Mouse (Mus musculus) ovary, postnatal 10 days (tissue): ENCODE data around the gene Soga1.

ENCODE experiments used
- DNase-seq: peaks from one replicate; pipeline ENCODE4 v3.0.0; 2022; ENCODE audit warnings: low spot score

Soga1 gene

GRCm38 (mm10) chr2:157036400-157036799 is 42.7 kb downstream of the Soga1 start:
- DNase-seq: no peak

GRCm38 (mm10) chr2:157035371-157035770 is 43.7 kb downstream of the Soga1 start:
- no peak for DNase-seq

- peak; percentile 63 for DNase-seq
These were observed 48.2 kb downstream of the Soga1 start for GRCm38 (mm10) chr2:157030804-157031203.

GRCm38 (mm10) chr2:157028261-157028660 is 50.8 kb downstream of the Soga1 start:
- no peak for DNase-seq

GRCm38 (mm10) chr2:157027106-157028008 is 51.7 kb downstream of the Soga1 start:
- DNase-seq: no peak

DNA sequence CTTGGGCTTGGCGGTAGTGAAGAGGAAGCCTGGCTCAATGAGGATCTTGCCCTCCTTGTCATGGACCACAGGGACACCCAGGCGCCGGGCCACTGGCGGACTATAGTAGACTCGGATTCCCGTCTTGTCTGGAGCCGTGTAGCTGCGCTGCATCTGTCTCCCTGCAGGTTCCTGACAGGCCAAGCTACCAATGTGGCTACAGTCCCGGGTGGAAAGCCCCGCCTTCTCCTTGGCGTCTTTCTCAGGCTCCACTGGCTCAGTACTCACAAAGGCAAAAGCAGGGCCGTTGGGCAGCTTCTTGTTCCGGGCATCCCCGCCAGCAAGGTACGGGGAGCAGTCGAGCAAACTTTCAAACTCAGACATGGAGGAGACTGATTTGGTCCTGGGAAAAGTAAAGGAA is 57.9 kb downstream of the Soga1 start:
- DNase-seq: no peak

DNA sequence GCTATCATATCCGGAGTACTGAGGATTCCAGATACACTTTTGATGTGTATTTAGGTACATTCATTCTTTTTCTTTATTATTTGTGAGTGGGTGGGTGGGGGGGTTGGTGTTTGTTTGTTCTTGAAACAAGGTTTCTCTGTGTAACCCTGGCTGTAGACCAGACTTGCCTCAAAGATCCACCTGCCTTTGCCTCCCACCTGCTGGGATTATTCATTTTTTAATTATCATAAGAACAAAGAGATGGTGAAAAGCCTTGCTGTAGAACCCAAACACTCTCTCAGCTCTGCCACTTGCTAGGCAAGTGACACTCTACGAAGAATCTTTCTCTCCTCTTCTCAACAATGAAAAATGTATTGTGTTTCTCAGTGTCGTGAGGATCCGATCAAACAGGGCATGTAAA is 59.8 kb downstream of the Soga1 start:
- DNase-seq: no peak

GRCm38 (mm10) chr2:157016529-157017270 is 62.4 kb downstream of the Soga1 start:
- no peak for DNase-seq

- DNase-seq: no peak
These were observed 66.7 kb downstream of the Soga1 start for GRCm38 (mm10) chr2:157012341-157012740.

DNA sequence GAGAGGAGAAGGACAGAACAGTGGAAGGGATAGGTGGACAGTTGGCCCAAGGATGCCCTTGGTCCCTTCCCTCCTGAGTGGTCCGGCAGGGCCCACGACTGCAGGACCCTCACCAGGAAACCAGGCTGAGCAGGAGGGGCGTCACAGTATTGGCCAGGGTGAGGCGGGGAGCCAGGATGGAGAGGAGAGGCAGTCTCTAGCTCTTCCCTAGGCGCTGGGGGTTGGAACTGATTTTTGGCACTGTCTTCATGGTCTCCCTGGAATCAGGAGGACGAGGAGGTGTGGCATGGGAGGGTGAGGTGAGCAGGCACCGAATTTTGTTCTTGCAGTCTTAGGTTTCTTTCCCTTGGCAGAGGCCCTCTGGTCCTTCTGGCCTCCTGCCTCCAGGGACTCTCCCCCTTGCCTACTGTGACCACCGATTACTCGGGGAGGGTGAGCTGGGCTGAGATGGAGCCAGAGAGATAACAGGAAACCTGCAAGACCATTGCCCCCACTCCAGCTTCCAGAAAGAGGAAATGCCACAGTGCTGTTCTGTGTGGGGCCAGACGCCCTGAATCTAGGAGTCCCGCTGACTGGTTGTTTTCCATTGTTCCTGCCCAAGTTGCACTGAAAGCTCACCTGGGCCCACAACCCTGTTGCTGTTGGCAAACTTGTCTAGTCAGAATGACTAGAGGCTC is 68.3 kb downstream of the Soga1 start:
- DNase-seq: no peak

DNA sequence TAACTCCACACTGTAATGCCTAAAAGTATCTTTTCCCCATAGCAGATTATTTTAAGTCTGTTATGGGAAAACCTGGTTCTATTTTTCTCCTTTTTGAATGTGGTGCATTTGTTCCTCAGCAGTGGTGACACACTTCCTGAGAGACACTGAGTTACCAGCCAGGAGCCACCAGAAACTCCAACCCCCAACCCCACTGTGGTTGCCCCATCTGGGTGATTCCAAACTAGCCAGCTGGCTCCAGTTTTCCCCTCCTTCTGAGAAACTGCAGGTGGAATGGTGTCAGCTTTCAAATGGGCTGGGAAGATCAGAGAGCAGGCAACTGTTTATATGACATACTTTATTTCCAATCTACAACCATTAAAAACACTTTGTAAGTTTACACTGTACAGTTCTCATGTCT is 68.9 kb downstream of the Soga1 start:
- no peak for DNase-seq

GRCm38 (mm10) chr2:157008509-157008908 is 70.5 kb downstream of the Soga1 start:
- DNase-seq: no peak

GRCm38 (mm10) chr2:157007234-157007596 is 71.8 kb downstream of the Soga1 start:
- no peak for DNase-seq

DNA sequence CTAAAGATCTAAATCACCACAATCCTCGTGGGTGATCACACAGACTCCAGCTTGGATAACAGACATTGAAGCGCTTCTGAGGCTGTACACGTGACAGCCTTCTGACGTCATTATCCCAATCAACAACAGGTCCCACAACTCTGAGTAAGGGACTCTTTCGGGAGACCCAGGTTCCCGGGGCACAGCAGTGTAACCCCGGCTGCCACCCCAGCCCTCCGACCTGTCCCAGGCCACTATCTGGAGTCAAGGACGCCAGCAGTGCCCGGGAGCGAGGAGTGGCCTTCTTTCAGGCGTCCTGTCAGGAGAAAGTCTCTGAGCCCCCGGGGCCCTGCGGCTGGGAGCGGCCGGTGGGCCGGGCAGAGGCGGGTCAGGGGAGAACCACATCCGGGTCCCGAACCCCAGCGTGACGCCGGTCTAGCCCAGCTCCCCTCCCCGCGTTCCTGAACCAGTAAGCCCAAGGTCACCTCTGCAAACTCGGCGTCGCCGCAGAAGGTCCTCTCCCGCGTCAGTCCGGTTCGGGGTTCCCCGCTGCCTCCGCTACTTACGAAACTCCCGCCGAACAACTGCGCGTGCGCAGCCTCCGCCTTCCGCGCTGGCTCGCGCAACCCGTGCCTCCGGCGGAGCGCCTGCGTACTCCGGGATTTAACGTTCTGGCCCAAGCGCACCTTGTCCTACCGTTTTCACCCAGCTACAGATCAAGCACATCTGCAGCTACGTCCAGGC is 72.4 kb downstream of the Soga1 start, which contains the start of gene Dsn1:
Gene Dsn1, minus strand, starts transcription at position 644 of the 723 bp plus-strand sequence.
- DNase-seq: peak; percentile 90

GRCm38 (mm10) chr2:157002321-157002720 is 76.7 kb downstream of the Soga1 start:
- DNase-seq: no peak

GRCm38 (mm10) chr2:156998263-156998662 is 80.8 kb downstream of the Soga1 start:
- no peak for DNase-seq

DNA sequence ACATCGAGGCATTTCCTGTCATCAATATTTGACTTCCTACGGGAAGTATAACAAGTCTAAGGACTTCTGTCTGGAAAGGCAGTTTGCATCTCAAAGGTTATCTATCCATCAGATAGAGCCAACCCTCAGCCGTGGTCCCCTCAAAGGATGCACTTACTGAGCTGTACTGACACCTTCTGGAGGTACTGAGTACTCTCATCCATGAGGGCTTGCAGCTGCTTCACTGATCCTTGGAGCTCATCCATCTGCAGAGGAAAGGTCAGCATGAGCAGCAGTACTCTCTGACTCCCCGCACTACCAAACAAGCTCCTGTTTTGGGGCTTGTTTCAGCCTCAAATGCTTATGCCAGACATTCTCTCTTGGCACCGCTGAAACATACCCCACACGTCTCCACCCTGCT is 82.5 kb downstream of the Soga1 start:
- DNase-seq: no peak

GRCm38 (mm10) chr2:156991470-156992319 is 87.4 kb downstream of the Soga1 start, which contains the start of gene Ndrg3:
Ndrg3 (minus strand) TSS chr2:156992056.
- peak; percentile 80 for DNase-seq

GRCm38 (mm10) chr2:156990727-156991431 is 88.2 kb downstream of the Soga1 start:
- DNase-seq: no peak

DNA sequence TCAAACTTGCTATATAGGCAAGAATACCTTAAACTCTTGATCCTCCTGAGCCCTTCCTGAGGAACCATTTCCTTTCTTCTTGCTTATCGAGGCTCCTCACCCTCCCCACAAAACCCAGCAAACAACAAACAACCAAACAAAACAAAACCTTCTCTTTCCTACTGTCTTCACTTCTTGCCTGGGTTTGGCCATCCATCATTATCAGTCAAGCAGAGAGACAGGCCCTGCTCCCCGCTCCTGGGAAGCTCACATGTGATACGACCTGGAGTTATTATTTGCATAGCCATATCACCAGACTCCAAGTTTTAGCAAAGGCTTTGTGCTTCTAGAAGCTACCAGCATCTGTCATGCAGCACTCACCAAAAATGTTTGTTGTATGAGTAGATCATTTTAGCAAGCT is 91.7 kb downstream of the Soga1 start:
- DNase-seq: no peak
